Mouse (Mus musculus): ENCODE measurements around the gene Slc7a11.

GRCm38 (mm10) chr3:50094404-50095092 lies 348.9 kb downstream of the Slc7a11 start:
- no peak for TF ChIP-seq GATA1 (IDR thresholded peaks at IDR 0.05; ENCODE audit: borderline replicate concordance, low read length)
- no peak for TF ChIP-seq FLI1 (IDR thresholded peaks at IDR 0.05; ENCODE audit: low read length)

Data from megakaryocyte, embryonic 14.5 days (primary cell).